Mouse (Mus musculus) liver, embryonic 13.5 days (tissue): ENCODE results near the gene Tgfb1. TPM values are rescaled to one million over a fixed set of nuclear protein-coding genes. Genes with fewer than 3 reads are reported as not detected.

Source experiments
- ATAC-seq: fragments of 200-750 bp; cut with Nextera tagmentation; 2 replicates; pipeline ENCODE4 v1.8.0; 2017; ENCODE audit warnings: low read depth, mild to moderate bottlenecking, moderate number of reproducible peaks, moderate library complexity
- DNase-seq: peaks from one replicate; pipeline ENCODE4 v3.0.0; 2022
- H3K27ac ChIP-seq: fragments of 300-500 bp; sonication (generic); 2 replicates; pipeline ENCODE4 v1.5.1; 2015; ENCODE audit warnings: moderate library complexity, mild to moderate bottlenecking, inconsistent platforms
- H3K27me3 ChIP-seq: fragments of 300-500 bp; sonication (generic); 2 replicates; pipeline ENCODE4 v1.6.1; 2015; ENCODE audit warnings: mild to moderate bottlenecking, inconsistent platforms
- H3K36me3 ChIP-seq: fragments of 300-500 bp; sonication (generic); 2 replicates; pipeline ENCODE4 v1.6.1; 2015; ENCODE audit warnings: mild to moderate bottlenecking, inconsistent platforms
- H3K4me1 ChIP-seq: fragments of 300-500 bp; sonication (generic); replicated peaks from 2 replicates; pipeline ENCODE4 v1.6.1; 2015; ENCODE audit warnings: inconsistent platforms
- H3K4me2 ChIP-seq: fragments of 300-500 bp; sonication (generic); 2 replicates; pipeline ENCODE4 v1.6.1; 2015; ENCODE audit warnings: inconsistent platforms, mild to moderate bottlenecking, moderate library complexity
- H3K4me3 ChIP-seq: fragments of 300-500 bp; sonication (generic); replicated peaks from 2 replicates; pipeline ENCODE4 v1.5.1; 2015; ENCODE audit warnings: mild to moderate bottlenecking, inconsistent platforms
- H3K9ac ChIP-seq: fragments of 300-500 bp; sonication (generic); 2 replicates; pipeline ENCODE4 v1.6.1; 2015; ENCODE audit warnings: mild to moderate bottlenecking, inconsistent platforms
- H3K9me3 ChIP-seq: fragments of 300-500 bp; sonication (generic); replicated peaks from 2 replicates; pipeline ENCODE4 v1.6.1; 2016; ENCODE audit warnings: inconsistent platforms
- WGBS: fragments of 180-500 bp; shearing (Covaris S2); methylation state at CpG from one replicate; pipeline ENCODE4 v1.1.7; 2015; ENCODE audit not compliant: insufficient replicate concordance; 5-methylcytosine and 5-hydroxymethylcytosine counted together
- polyA plus RNA-seq: library from polyadenylated mRNA; unstranded; fragments of >200 nt; fragmentation: Nextera tagmentation; extraction: Ambion mirVana; gene quantifications from 2 replicates; pipeline ENCODE4 v1.2.1, GENCODE M21; 2015

Tgfb1 gene
- polyA plus RNA-seq, 1 experiment from 2014 or later: 6.9 TPM

- ATAC-seq: peak; percentile 81
- Histone ChIP-seq H3K9me3 (no peaks in the 10 kb centered on the region), H3K9ac (peak overlapping the region; percentile 90), H3K27ac (peak overlapping the region; percentile 92), H3K27me3 (no peaks in the 10 kb centered on the region), H3K4me3 (peak overlapping the region; percentile 82), H3K4me2 (peak overlapping the region; percentile 99), H3K36me3 (peaks cover 26% of the 10 kb centered on the region), H3K4me1 (peaks cover 86% of the 10 kb centered on the region)
- peak; percentile 85 for DNase-seq
- WGBS: under 1% methylated on average over 52 of the region's 52 CpGs
These were observed 2.2 kb downstream of the Tgfb1 start for GRCm38 (mm10) chr7:25688810-25689586.

GRCm38 (mm10) chr7:25689603-25690021 lies 2.8 kb downstream of the Tgfb1 start:
- Histone ChIP-seq H3K4me1 (peaks cover 80% of the 10 kb centered on the region), H3K4me2 (peak overlapping the region; percentile 99), H3K4me3 (peak overlapping the region; percentile 82), H3K9me3 (no peaks in the 10 kb centered on the region), H3K27me3 (no peaks in the 10 kb centered on the region), H3K27ac (peak overlapping the region; percentile 92), H3K36me3 (peaks cover 31% of the 10 kb centered on the region), H3K9ac (peak overlapping the region; percentile 90)
- DNase-seq (peak; percentile 47), ATAC-seq (peak; percentile 43)
- WGBS: 1% methylated on average over 12 of the region's 12 CpGs

- WGBS: 14% methylated on average over 5 of the region's 5 CpGs
These were observed 3.2 kb downstream of the Tgfb1 start for GRCm38 (mm10) chr7:25690051-25690450.

GRCm38 (mm10) chr7:25694104-25694503 lies 7.3 kb downstream of the Tgfb1 start:
- no peak overlapping the region for H3K9ac ChIP-seq
- no peaks in the 10 kb centered on the region for H3K27me3 ChIP-seq
- H3K4me3 ChIP-seq: no peak overlapping the region
- no peaks in the 10 kb centered on the region for H3K9me3 ChIP-seq
- DNase-seq (no peak), ATAC-seq (no peak)
- no peak overlapping the region for H3K4me2 ChIP-seq
- peaks cover 39% of the 10 kb centered on the region for H3K4me1 ChIP-seq
- no peak overlapping the region for H3K27ac ChIP-seq
- 78% methylated on average over 8 of the region's 8 CpGs for WGBS
- H3K36me3 ChIP-seq: peaks cover 71% of the 10 kb centered on the region

More at GRCm38 (mm10) chr7:25690051-25690450, 3.2 kb downstream of the Tgfb1 start:
- peak overlapping the region; percentile 82 for H3K4me3 ChIP-seq
- H3K4me2 ChIP-seq: peak overlapping the region; percentile 99
- H3K9me3 ChIP-seq: no peaks in the 10 kb centered on the region
- DNase-seq (no peak), ATAC-seq (no peak)
- peaks cover 76% of the 10 kb centered on the region for H3K4me1 ChIP-seq
- peaks cover 33% of the 10 kb centered on the region for H3K36me3 ChIP-seq
- H3K9ac ChIP-seq: peak overlapping the region; percentile 90
- H3K27ac ChIP-seq: peak overlapping the region; percentile 92
- H3K27me3 ChIP-seq: no peaks in the 10 kb centered on the region

DNA sequence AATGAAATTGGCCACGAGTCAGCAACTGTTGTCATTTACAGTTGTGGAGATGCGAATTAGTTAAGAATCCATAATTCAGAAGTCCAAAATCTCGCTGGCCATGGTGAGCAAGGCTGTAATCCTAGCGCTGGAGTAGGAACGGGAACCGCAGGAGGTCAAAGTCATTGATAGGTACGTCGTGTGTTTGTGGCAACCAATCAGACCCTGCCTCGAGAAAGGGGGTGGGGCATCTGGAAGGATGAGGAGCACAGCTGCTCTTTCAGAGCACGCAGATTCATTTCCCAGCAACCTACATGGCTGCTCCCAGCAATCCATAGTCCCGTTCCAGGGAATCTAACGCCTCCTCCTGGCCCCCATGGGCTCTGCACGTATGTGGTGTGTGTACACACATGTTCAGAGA lies 13.0 kb downstream of the Tgfb1 start:
- WGBS: 77% methylated on average over 13 of the region's 13 CpGs

DNA sequence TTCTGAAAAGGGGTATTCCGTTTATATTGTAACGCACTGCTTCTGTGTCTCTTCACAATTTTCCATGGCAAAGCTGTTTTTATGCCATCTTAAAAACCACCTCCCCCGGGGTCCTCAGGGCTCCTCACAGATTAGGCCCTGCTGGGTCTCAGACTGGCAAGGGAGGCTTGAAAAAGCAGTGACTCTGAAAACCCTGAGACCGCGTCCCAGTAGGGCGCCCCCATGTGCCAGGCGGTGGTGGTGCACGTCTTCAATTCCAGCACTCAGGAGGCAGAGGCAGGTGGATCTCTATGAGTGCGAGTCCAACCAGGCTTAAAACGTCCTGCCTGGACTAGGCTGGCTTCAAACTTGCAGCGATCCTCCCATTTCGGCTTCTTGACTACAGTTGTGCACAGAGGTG lies 13.9 kb downstream of the Tgfb1 start:
- Histone ChIP-seq H3K9ac (no peak overlapping the region), H3K27me3 (no peaks in the 10 kb centered on the region), H3K4me1 (peaks cover 25% of the 10 kb centered on the region), H3K36me3 (peaks cover 84% of the 10 kb centered on the region), H3K4me3 (no peak overlapping the region), H3K4me2 (no peak overlapping the region), H3K9me3 (peaks cover 13% of the 10 kb centered on the region; the same call in 1 of the 2 replicates), H3K27ac (no peak overlapping the region)
- DNase-seq (no peak), ATAC-seq (no peak)
- 83% methylated on average over 12 of the region's 12 CpGs for WGBS

More for the DNA sequence above, 13.0 kb downstream of the Tgfb1 start:
- no peak overlapping the region for H3K4me2 ChIP-seq
- H3K27me3 ChIP-seq: no peaks in the 10 kb centered on the region
- peaks cover 17% of the 10 kb centered on the region for H3K4me1 ChIP-seq
- H3K9ac ChIP-seq: no peak overlapping the region
- ATAC-seq (no peak), DNase-seq (no peak)
- H3K27ac ChIP-seq: no peak overlapping the region
- no peak overlapping the region for H3K4me3 ChIP-seq
- H3K36me3 ChIP-seq: peaks cover 88% of the 10 kb centered on the region
- peaks cover 13% of the 10 kb centered on the region; the same call in 1 of the 2 replicates for H3K9me3 ChIP-seq

DNA sequence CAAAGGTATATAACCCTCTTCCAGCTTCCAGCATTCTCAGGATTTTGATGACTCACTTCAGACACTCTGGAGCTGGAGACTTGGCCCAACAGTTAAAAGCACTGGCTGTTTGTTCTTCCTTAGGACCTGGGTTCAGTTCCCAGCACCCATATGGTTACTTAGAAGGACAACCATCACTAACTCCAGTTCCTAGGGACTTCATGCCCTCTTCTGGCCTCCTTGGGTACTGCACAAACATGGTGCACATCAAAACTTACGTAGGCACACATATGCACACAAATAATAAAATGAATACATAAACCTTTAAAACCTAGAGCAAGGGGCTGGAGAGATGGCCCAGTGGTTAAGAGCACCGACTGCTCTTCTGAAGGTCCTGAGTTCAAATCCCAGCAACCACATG lies 15.5 kb downstream of the Tgfb1 start:
- 88% methylated on average over 2 of the region's 2 CpGs for WGBS
- DNase-seq (no peak), ATAC-seq (no peak)
- Histone ChIP-seq H3K36me3 (peaks cover 83% of the 10 kb centered on the region), H3K9me3 (peaks cover 13% of the 10 kb centered on the region; the same call in 1 of the 2 replicates), H3K9ac (no peak overlapping the region), H3K27me3 (no peaks in the 10 kb centered on the region), H3K27ac (no peak overlapping the region), H3K4me3 (no peak overlapping the region), H3K4me1 (peaks cover 40% of the 10 kb centered on the region), H3K4me2 (no peak overlapping the region)

DNA sequence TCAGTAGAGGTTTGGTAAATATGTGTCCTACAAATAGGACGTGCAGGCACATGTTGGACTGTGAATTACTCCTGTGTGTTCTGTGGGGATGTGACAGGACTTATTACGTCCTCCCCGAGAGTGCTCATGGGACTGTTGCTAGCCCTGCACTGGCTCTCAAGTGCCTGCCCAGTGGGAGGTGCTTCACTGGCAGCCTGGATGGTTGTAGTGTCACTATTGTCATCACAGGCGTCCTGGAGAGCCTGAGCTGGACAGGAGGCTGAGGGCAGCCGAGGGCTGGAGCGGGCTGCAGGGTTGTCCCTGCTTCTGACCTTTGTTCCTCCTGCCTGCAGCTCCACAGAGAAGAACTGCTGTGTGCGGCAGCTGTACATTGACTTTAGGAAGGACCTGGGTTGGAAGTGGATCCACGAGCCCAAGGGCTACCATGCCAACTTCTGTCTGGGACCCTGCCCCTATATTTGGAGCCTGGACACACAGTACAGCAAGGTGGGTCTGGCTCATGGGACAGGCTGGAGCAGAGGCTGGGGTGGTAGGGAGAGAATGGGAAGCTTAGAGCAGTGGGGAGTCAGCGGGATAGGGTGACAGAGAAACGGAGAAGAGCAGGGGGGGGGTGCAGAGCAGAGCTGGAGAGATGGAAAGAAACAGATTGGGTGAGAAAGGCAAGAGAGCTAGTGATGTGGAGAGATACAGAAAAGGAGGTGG lies 17.1 kb downstream of the Tgfb1 start:
- DNase-seq: no peak
- ATAC-seq: peak; percentile 50
- peaks cover 71% of the 10 kb centered on the region for H3K36me3 ChIP-seq
- peak overlapping the region; percentile 45 for H3K4me2 ChIP-seq
- H3K27ac ChIP-seq: peak overlapping the region; percentile 53
- peaks cover 52% of the 10 kb centered on the region for H3K4me1 ChIP-seq
- peaks cover 13% of the 10 kb centered on the region; the same call in 1 of the 2 replicates for H3K9me3 ChIP-seq
- H3K4me3 ChIP-seq: peak overlapping the region; percentile 19; the same call in 1 of the 2 replicates
- H3K27me3 ChIP-seq: no peaks in the 10 kb centered on the region
- H3K9ac ChIP-seq: peak overlapping the region; percentile 22; the same call in 1 of the 2 replicates
- WGBS: 61% methylated on average over 10 of the region's 10 CpGs

GRCm38 (mm10) chr7:25704716-25705364 lies 18.0 kb downstream of the Tgfb1 start:
- H3K4me1 ChIP-seq: peaks cover 58% of the 10 kb centered on the region
- peaks cover 65% of the 10 kb centered on the region for H3K36me3 ChIP-seq
- H3K9me3 ChIP-seq: peaks cover 13% of the 10 kb centered on the region; the same call in 1 of the 2 replicates
- 41% methylated on average over 37 of the region's 37 CpGs for whole genome bisulfite sequencing
- peak overlapping the region; percentile 45 for H3K4me2 ChIP-seq
- H3K4me3 ChIP-seq: no peak overlapping the region
- H3K27me3 ChIP-seq: no peaks in the 10 kb centered on the region
- no peak for DNase-seq
- H3K9ac ChIP-seq: no peak overlapping the region
- H3K27ac ChIP-seq: peak overlapping the region; percentile 53
- ATAC-seq: peak; percentile 35; the same call in 1 of the 2 replicates

- no peak overlapping the region for H3K4me3 ChIP-seq
- H3K27ac ChIP-seq: peak overlapping the region; percentile 52
- WGBS: 51% methylated on average over 6 of the region's 6 CpGs
- H3K4me1 ChIP-seq: peaks cover 67% of the 10 kb centered on the region
- peaks cover 55% of the 10 kb centered on the region for H3K36me3 ChIP-seq
- H3K9ac ChIP-seq: no peak overlapping the region
- H3K27me3 ChIP-seq: no peaks in the 10 kb centered on the region
- DNase-seq (no peak), ATAC-seq (no peak)
- H3K9me3 ChIP-seq: peaks cover 13% of the 10 kb centered on the region; the same call in 1 of the 2 replicates
- H3K4me2 ChIP-seq: no peak overlapping the region
These were observed 19.0 kb downstream of the Tgfb1 start for GRCm38 (mm10) chr7:25705801-25706251.
